Mouse (Mus musculus): ENCODE measurements around the gene Tspoap1.

Gene Tspoap1

DNA sequence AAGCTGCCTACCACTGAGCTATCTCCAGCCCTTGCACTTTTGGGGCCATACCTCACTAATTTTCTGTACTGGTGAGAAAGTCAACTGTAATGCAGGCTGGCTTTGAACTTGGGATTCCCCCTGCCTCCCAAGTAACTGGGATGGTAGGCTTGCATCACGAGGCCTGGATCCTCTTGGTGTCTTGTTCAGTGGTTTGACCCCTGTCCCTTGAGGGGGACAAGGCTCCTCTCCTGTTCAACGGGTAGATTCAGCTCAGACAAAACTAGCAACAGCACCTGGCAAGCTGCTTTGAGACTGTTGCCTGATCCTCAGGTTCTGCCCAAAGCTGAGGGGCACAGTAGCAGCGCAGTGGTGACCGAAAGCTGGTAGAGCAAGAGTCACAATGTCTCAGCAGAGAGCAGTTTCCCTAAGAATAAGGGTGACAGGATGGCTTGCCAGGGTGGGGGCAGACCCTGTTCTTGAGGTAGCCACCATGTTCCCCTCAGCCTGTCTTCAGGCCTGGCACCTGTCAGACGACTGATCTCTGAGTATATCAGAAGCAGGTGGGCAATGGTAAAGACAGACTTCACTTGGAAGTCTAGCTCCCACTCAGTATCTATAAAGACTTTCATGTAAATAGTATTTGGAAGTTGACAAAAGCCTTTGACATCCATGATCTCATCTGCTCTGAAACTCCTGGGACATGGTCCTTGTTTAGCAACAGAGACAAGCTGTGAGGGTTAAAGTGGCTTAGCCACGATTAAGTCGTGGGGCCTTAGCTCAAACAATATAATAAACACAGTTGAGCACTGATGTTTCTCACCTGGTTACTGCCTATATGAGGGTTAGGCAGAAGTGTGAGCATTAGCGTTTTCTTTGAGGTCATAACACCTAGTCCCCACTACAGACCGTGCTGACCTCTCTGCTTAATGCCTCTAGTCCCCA lies 14.4 kb upstream of the Tspoap1 start:
- no peak for DNase-seq (ENCODE audit: low spot score)

DNA sequence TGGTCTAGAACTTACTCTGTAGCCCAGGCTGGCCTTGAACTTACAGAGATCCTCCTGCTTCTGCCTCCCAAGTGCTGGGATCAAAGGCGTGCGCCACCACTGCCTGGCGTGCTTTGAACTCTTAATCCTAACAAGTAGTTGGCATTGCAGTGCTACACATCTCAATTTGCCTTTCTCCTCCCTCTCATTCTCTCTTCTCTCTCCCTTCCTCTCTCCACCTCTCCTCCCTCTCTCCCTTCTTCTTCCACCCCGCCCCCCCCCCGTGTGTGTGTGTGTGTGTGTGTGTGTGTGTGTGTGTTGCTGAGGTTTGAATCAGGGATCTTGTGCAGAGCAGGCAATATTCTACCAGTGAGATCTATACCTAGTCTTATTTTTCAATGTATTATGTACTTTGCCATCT lies 13.0 kb upstream of the Tspoap1 start:
- no peak for DNase-seq (ENCODE audit: low spot score)

DNA sequence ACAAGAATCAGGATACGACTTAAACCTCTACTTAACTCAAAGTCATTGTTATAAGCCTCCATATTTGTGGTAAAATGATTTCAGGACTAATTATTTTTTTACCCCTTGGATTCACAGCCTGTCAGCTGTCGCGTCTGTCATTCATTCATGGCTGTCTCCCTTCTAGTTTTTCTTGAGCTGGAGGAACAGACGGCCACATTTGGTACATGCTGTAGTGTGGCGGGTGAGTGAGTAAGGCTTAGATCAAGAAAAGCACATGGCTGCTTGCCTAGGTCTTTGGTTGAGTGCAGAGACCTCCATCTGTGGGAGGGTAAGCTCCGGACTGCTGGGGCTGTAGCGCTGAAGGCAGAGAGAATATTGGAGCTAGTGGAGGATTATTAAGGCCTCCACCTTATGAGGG lies 12.6 kb upstream of the Tspoap1 start:
- no peak for DNase-seq (ENCODE audit: low spot score)

DNA sequence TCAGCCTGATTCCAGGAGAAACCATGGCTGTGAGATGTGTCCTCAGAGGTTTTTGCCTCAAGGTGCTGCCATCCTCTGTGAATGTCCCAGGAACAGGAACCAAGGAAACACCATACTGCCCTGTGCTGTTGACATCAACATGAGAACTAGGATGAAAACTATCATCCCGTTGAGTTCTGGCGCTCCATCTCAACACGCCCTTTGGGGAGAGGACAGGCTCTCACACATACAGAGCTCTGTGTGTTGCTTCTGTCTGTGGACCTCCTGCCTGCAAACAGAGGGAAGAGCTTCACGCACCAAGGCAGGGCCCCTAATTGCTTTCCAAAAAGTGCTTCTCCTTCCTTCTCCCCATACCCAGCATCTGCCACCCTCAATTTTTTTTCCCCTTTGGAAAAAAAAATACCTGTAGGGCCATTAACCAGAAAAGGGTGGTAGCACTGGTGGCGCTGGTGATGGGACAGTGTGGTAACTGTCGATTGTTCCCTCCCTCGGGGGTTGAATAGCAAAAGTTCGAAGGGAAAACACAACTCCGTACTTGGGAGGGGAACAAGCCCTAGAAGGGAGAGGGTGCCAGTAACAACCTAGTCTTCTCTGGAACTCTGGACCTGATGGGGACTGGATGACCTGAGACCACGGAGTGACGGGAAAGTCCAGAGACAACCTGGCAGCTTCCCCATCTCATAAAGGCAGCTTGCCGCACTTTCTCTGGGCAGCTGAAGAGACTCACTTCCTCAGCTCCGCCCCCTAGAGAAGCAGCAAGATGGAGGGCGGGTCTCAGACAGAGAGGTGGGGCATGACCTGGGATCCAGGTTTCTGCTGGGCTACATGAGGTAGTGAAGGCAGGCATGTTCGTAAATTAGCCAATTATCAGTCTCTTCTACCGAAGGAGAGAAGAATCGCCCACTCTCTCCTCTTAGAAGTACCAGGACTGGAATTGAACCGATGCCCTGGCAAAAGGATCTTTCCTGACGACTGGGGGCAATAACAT lies 11.9 kb upstream of the Tspoap1 start:
- DNase-seq (ENCODE audit: low spot score): peak; percentile 78

DNA sequence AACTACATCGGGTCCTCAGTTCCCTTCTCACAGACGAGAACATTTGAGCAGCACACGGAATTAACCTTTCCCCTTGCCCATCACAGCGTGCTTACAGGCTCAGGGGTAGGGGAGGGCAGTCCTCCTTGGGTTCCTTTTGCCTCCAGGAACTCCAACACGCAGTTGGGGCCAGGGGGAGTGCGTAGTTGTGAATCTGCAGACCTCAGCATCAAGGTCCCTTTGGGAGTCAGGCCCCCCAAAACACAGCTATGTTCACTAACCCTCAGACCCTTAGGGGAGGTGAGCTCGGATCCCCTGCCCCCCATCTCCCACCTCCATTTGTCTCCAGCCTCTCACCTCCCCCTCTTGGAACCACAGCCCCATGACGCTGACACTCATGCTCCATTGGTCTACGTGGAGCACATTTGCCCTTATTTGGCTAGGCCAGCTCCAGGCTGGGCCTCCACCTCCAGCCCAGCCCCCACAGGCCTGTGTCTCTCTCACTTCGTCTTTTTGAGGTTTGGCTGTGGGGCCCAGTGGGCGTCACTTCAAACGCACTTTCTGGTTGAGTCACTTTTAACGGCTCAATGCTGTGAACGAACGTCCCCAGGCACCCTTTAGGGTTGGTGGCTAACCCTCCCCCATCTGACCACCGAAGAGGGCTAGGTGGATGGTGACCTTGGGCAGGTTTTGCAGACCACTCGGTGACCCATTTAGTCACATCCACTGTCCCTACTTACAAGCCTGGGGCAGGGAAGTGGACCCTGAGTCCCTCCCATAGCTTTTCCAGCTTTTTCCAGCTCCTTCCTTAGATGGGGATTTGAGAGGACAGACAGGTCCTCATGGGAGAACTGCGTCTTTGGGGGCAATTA lies 10.9 kb upstream of the Tspoap1 start:
- peak; percentile 84 for DNase-seq (ENCODE audit: low spot score)

DNA sequence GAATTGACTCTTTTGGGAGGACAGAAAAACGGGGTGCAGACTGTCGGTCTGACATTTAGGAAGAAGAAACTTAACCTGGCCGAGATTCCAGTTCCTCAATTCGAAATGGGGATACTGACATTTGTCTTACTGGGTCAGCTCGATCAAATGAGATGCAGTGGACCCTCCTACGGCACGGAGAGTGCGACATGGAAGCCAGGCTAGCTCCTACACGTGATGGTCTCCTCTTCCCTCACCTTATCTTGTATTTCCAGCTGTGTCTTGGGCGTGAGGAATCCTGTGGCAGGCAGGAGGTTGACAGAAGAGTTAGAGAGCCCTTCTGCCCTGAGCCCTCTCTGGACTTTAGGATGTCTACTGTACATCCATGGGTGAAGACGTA lies 10.3 kb upstream of the Tspoap1 start:
- peak; percentile 57 for DNase-seq (ENCODE audit: low spot score)

DNA sequence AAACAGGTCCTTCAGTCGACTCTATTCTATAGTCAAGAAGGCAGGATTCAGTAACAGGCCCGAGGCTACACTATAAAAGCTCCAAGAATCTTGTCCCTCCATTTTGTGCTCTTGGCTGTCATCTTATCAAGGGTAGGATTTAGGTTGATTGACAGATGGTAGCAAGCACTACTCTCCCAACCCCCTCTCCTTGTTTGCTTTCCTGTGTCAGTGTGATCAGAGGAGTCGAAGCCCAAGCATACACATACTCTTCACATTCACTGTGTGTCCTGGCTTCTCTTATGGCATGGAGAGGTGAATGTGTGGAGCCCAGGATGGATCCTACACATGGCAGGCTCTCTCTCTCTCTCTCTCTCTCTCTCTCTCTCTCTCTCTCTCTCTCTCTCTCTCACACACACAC lies 9.8 kb upstream of the Tspoap1 start:
- DNase-seq (ENCODE audit: low spot score): peak; percentile 45

DNA sequence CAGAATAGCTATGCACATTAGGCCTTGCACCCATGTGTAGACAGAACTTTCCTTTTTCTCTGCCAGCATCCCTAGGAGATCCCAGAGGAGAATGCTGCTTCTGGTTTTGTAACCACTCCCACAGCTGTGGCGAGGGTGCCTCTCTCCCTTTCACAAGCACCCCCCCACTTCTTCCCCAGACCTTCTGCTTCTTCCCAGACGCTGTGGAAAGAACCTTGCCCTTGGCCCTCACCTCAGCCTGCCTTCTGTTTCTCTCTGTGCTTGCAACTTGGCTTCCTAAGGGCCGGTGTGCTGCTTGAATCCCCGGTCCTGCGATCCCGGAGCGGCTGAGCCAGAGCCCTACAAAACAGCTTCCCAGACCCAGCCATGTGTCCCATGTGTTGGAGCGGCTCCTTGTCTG lies 9.3 kb upstream of the Tspoap1 start:
- DNase-seq (ENCODE audit: low spot score): no peak

DNA sequence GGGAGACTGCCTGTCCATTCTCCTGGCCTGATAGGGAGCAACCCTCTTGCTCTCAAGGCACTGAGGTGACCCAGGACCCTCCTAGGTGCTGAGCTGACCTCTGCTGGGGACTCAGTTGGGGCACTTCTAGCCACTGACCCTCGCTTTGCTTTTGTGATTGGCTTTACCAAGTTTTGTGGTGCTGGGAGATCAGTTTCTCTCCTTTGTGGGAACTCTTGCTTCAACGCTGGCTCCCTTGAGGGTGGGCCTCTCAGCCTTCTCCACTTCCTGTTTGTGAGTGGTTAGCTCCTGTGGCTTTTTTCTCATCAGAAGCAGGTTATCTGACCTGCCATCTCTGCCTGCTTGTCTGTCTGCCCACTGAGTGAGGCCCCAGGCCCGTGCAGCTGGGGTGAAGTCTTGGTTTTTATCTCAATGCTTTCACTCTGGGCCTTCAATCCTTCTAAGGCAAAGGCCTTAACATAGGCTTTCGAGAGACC lies 8.8 kb upstream of the Tspoap1 start:
- DNase-seq (ENCODE audit: low spot score): peak; percentile 51

DNA sequence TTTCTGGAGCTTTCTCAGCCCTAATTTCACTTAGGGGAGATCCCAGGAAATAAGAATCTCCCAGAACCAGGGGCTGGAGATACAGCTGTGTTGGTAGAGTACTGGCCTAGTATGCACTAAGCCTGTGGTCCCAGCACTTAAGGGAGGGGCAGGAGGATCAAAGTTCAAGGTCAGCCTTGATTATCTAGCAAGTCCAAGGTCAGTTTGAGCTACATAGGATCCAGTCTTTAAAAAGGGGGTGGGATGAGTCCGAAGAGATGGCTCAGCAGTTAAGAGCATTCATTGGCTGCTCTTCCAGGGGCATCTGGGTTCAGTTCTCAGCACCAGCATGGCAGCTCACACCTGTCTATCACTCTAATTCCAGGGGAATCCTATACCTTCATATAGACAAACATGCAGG lies 8.0 kb upstream of the Tspoap1 start:
- no peak for DNase-seq (ENCODE audit: low spot score)

DNA sequence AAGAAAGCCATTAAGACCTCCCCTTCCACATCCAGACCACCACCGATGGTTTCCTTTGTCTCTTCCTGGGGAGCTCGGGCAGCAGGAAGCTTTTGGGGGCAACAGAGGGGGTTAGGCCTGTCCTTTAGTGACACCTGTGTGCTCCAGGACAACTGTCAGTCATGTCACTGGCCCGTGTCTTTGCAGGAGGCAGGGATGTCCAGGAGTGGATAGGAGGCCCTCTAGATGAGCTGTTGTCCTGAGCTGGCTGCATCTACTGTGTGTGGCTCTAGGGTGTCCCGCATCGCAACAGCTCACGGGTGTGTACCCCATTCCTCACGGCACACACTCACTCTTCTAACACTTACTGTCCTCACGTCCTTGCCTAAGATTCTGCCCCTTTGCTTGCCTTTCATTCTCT lies 7.1 kb upstream of the Tspoap1 start:
- no peak for DNase-seq (ENCODE audit: low spot score)

DNA sequence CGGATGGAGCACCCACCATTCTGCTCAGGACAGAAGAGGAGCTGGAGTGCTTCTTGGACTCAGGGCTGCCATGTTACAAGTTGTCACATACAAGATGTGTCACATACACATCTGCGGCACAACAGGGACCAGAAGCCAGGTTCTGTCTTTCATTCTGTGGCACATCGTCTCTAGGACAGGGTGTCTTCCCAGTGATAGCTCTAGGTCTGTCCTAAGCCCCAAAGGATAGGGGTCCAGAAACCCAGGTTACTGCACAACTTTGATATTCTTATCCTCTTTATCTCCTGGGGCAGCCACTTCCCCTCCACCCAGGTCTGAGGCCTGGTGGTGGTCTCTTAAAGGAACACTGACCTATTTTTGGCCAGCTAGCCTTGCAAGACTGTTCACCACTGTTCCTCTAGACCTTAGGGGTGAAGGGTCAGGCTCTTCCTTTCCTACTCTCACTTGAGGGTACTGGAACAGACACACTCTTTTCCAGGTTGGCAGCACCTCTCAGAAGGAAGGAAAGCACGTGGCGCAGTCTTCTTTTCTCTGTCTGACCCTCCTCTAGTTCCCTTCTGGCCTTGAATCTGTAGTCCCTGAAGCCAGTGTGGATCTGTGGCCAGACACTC lies 6.3 kb upstream of the Tspoap1 start:
- no peak for DNase-seq (ENCODE audit: low spot score)

DNA sequence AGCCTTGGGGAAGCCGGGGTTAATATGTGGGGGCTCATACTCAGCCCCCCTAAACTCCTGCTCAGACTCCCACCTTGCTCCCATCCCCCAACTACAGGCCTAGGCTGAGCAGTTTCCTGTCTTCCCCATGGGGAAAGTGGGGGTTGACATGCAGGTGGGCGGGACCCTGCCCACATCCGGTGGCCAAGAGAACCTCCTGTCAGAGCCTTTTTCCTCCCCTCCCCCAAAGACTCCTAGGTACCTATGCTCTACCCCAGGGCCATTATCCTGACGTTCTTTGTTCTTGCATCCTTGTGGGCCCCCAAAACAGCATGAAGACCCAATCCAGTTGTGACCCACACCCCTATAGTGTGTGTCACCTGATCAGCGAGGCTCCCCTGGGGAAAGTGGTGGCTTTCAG lies 5.7 kb upstream of the Tspoap1 start:
- DNase-seq (ENCODE audit: low spot score): peak; percentile 65

DNA sequence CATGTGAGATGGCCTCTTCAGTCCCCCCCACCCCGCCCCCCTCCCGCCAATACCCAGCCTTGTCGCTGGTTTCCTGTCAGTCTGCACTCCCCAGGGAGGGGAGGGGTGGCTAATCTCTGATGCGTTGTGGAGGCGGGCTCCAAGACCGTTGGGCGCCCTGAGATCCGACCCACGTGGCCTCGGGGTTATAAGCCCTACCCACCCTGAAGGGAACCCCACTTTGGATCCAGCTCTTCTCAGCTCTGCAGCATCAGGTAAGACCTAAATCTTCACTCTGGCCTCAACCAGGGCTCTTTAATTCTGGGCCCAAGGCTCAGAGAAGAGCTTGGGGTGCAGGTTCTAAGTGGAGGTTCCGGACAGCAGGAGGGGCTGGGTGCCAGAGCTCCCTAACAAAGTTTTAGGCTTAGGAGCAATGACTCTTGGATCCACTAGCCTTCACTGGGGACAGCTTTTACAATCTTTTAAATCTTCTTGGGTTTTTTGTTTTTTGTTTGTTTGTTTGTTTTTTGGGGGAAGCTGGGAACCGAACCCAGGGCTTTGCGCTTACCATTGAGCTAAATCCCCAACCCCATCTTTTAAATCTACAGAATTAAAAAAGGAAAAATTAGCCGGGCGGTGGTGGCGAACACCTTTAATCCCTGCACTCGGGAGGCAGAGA lies 4.9 kb upstream of the Tspoap1 start:
- peak; percentile 90 for DNase-seq (ENCODE audit: low spot score)

DNA sequence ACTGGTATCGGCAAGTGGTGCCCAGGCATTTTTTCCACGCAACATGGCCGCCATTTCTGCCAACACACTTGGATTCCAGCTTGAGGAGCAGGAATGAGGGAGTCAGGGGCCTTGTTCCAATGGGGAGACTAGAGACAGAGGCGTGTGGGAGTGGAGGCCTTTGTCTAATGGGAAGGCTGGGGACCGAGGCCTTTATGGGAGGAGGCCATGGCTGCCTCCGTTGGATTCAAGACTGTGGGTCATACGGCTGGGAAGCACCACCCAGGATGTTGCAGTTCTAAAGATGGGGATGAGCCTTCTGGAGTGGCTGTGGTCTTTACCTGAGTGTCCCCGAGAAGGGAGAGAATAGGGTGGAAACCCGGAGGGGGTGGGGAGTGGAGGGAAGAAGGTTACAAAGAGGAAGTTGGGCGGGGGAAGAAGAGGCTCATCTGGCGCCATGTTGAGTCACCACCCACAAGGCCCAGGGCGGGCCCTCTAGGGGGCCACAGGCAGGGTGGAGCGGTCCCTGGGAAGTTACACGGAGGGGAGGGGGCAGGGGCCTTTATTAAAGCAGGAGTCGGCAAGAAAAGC lies 4.0 kb upstream of the Tspoap1 start:
- peak; percentile 67 for DNase-seq (ENCODE audit: low spot score)

DNA sequence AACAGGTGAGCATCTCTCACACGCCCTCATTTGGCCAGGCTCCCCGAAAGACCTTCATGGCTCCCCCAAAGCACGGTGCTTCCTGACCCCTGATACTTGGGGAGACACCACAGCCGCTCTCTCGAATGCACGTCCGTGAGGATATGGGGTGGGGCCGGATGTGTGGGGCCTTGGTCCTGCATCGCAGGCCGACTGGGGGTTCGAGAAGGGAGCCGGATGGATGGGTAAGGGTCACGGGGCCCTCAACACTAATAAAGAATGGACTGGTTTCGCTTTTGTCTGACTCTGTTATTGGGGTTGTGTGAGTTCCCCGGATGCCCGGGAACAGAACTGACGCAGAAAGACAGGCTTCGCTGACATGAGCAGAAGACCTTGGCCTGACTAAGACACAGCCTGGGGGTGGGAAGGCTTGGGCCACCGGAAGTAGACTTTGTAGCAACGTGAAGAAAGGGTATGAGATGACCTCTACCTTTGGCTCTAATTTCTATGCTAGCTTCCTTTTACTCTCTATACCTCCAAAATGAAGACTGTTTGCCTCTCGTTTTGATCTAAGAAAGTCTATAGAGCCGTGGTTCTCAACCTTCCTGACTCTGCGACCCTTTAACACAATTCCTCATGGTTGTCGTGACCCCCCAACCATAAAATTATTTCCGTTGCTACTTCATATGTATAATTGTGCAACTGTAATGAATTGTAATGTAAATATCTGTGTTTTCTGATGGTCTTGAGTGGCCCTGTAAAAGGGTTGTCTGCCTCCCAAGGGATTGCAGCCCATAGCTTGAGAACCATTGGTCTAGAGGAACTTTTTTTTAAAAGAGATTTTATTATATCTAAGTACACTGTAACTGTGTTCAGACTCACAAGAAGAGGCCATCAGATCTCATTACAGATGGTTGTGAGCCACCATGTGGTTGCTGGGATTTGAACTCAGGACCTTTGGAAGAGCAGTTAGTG lies 3.1 kb upstream of the Tspoap1 start:
- DNase-seq (ENCODE audit: low spot score): peak; percentile 46

DNA sequence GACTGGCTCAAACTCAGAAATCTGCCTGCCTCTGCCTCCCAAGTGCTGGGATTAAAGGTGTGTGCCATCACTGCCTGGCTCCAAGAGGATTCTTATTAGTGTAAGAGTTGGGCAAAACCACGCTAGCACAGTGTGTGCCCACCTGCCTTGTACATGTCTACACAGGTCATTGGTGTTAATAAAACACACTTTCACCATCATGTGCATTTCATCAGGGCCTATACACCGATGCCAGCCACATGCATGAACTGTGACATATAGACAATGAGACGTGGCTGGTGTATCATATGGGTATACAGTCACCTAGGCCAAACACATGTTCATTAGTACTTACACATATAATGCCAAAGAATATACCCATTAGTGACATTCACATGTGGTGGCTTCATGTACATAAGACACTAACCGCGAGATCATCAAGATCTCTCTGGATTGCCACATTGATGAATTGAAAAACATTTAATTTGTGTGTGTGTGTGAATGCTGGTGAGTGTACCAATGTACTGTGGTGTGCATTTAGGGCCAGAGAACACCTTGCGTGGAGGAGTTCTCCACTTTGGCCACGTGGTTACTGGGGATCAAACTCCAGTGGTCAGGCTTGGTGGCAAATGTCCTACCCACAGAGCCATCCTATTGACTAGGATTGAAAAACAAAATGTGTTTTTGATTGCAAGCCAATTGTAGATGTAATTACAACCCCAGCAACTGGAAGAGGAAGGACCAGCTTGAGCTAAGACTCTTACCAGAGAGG lies 2.0 kb upstream of the Tspoap1 start:
- no peak for DNase-seq (ENCODE audit: low spot score)

DNA sequence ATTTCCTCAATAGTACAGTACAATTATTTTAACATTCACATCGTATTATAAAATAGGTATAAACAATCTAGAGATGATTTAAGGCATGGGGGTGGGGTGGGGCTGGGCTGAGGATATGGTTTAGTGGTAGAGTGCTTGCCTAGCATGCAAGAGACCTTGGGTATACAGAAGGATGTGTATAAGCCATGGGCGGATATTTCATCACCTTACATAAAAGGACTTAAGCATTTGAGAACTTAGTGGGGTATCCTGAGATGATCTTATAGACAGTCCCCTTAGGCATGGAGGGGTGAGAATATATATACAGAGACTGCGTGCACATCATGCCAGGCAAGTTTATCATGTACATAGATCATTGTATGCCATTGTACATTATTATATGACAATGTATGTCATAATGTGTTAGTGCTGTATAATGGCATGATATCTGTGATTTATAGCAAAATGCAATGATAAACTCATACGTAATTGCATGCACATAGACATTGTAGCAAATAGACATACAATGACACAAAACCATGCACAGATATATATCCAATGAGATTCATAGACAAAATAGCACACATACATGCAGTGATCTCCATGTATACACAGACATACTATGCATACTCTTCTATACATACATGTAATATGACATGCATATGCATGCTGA lies 1.3 kb upstream of the Tspoap1 start:
- no peak for DNase-seq (ENCODE audit: low spot score)

Measured in spleen, adult 12 weeks (tissue).